Mouse (Mus musculus): ENCODE measurements around the gene Rassf3. TPM values are rescaled to one million over a fixed set of nuclear protein-coding genes. Genes with fewer than 3 reads are reported as not detected.
A peak's percentile ranks its signal among the peaks of the same experiment; 100 is the strongest.

Rassf3 gene
- total RNA-seq, 2 experiments from 2014 or later = 53.4 to 54.4 TPM

GRCm38 (mm10) chr10:121429581-121429980 lies 46.6 kb downstream of the Rassf3 start:
- no peak for DNase-seq

- DNase-seq = no peak
These were observed 47.1 kb downstream of the Rassf3 start for GRCm38 (mm10) chr10:121429089-121429488.

- DNase-seq = no peak
These were observed 48.0 kb downstream of the Rassf3 start for GRCm38 (mm10) chr10:121428011-121428711.

GRCm38 (mm10) chr10:121427136-121427535 lies 49.0 kb downstream of the Rassf3 start:
- peak; percentile 43 for DNase-seq

GRCm38 (mm10) chr10:121426458-121427070 lies 49.6 kb downstream of the Rassf3 start:
- no peak for DNase-seq

GRCm38 (mm10) chr10:121425506-121426025 lies 50.6 kb downstream of the Rassf3 start:
- DNase-seq = peak; percentile 48

- DNase-seq = no peak
These were observed 51.1 kb downstream of the Rassf3 start for GRCm38 (mm10) chr10:121425079-121425478.

- no peak for DNase-seq
These were observed 51.7 kb downstream of the Rassf3 start for GRCm38 (mm10) chr10:121424455-121424854.

GRCm38 (mm10) chr10:121423541-121424349 lies 52.4 kb downstream of the Rassf3 start:
- DNase-seq = no peak

GRCm38 (mm10) chr10:121422294-121422693 lies 53.9 kb downstream of the Rassf3 start:
- DNase-seq = no peak

GRCm38 (mm10) chr10:121421657-121422290 lies 54.4 kb downstream of the Rassf3 start:
- no peak for DNase-seq

GRCm38 (mm10) chr10:121421023-121421422 lies 55.1 kb downstream of the Rassf3 start:
- DNase-seq = no peak

- DNase-seq = no peak
These were observed 56.3 kb downstream of the Rassf3 start for GRCm38 (mm10) chr10:121419640-121420470.

- no peak for DNase-seq
These were observed 57.3 kb downstream of the Rassf3 start for GRCm38 (mm10) chr10:121418835-121419234.

- DNase-seq = no peak
These were observed 62.0 kb downstream of the Rassf3 start for GRCm38 (mm10) chr10:121414127-121414526.

- DNase-seq = no peak
These were observed 63.3 kb downstream of the Rassf3 start for GRCm38 (mm10) chr10:121412824-121413223.

GRCm38 (mm10) chr10:121411721-121412455 lies 64.3 kb downstream of the Rassf3 start:
- no peak for DNase-seq

- DNase-seq = no peak
These were observed 66.4 kb downstream of the Rassf3 start for GRCm38 (mm10) chr10:121409717-121410116.

GRCm38 (mm10) chr10:121403946-121404345 lies 72.2 kb downstream of the Rassf3 start:
- no peak for DNase-seq

- DNase-seq = no peak
These were observed 73.0 kb downstream of the Rassf3 start for GRCm38 (mm10) chr10:121403104-121403503.

GRCm38 (mm10) chr10:121401005-121401404 lies 75.1 kb downstream of the Rassf3 start:
- DNase-seq = no peak
